Mouse (Mus musculus) Patski (cell line): ENCODE measurements around the gene Zfp605. TPM values are rescaled to one million over a fixed set of nuclear protein-coding genes. Genes with fewer than 3 reads are reported as not detected.
"Not testable (repeated sequence)": the region's sequence is repeated elsewhere in the genome, so short reads cannot be mapped to it uniquely, and the experiment has no call there.

ENCODE experiments used
- ATAC-seq: fragments of 100-300 bp; one replicate; pipeline ENCODE4 v1.8.0; 2021
- CTCF ChIA-PET: fragments of 350-600 bp; sonication (Branson Sonifier 250); formaldehyde crosslinking; loops from one replicate; lab custom pipeline; 2022; ENCODE audit warnings: inconsistent platforms; lab: Charles Lee
- POLR2A ChIA-PET: fragments of 350-600 bp; sonication (Branson Sonifier 250); formaldehyde crosslinking; loops from one replicate; lab custom pipeline; 2022; ENCODE audit warnings: antibody characterized with exemption, inconsistent platforms; lab: Charles Lee
- DNase-seq: peaks from one replicate; pipeline ENCODE4 v3.0.0-alpha.2; 2011; ENCODE audit warnings: low read depth, low spot score
- H3K27me3 ChIP-seq: fragments of 371-371 bp; one replicate; pipeline ENCODE4 v1.5.1; 2021
- CTCF ChIP-seq: fragments of 100-300 bp; IDR thresholded peaks from one replicate; pipeline ENCODE4 v1.5.1; 2021
- in situ Hi-C: fragments of 300-500 bp; cut with MboI; formaldehyde crosslinking; loops from 3 replicates; pipeline ENCODE4 v1.11.1; 2018; ENCODE audit warnings: low pct_unique_long_range_greater_than_20kb, mixed read lengths
- polyA plus RNA-seq: library from polyadenylated mRNA; unstranded; gene quantifications from one replicate; pipeline ENCODE4 v1.2.3, GENCODE M21; 2021

Gene Zfp605
- 12.6 TPM for polyA plus RNA-seq

DNA sequence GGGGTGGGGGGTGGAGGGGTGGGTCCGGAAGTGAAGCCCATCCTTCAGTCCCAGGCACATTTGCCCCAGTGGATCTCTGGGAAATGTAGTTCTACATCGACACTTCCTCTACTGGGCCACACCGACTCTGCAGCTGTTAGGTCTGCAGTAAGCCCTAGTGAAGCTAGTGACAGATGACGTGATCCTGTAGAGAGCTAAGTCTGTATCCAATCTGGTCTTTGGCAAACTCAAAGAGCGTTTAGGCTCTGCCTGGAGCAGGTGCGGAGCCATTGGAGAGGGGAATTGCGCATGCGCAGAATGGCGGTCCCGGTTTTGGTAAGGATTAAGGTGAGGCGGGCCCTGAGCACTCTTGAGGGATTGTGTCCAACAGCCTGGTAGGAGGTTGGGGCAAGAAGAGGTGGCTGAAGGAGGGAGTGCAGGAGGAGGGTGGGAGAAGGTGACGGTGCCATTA, at the start of gene Zfp605:
TSS of gene Zfp605 (plus strand) at position 102 of the 451 bp plus-strand sequence.
- ATAC-seq = peak; percentile 48
- ChIA-PET POLR2A (no interaction called here), CTCF (no interaction called here)
- in situ Hi-C loops = loop anchor here (10.0 kb wide), 1 partner anchor 55 kb away; no protein-coding TSS in a partner anchor
- TF ChIP-seq CTCF = no peak
- H3K27me3 ChIP-seq = no peaks in the 10 kb centered on the region
- DNase-seq = peak; percentile 76

DNA sequence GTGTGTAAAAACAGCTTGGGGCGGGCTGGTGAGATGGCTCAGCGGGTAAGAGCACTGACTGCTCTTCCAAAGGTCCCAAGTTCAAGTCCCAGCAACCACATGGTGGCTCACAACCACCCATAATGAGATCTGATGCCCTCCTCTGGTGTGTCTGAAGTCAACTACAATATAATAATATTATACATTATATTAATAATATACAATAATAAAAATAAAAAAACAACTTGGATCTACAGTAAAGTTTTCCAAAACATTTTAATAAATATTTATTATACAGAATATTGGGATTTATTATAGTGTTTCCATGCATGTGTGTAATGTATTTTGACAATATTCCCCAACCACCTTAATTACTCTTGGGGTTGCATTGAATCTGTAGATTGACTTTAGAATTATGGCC, 37.5 kb upstream of the Zfp605 start, which contains the start of gene Gm17655:
TSS of gene Gm17655 (minus strand) at position 101 of the 400 bp plus-strand sequence.
- DNase-seq, POLR2A ChIA-PET, in situ Hi-C loops, H3K27me3 ChIP-seq, CTCF ChIA-PET, ATAC-seq: not testable (repeated sequence)

GRCm38 (mm10) chr5:110082961-110083360, 26.9 kb upstream of the Zfp605 start:
- POLR2A ChIA-PET = no interaction called here

DNA sequence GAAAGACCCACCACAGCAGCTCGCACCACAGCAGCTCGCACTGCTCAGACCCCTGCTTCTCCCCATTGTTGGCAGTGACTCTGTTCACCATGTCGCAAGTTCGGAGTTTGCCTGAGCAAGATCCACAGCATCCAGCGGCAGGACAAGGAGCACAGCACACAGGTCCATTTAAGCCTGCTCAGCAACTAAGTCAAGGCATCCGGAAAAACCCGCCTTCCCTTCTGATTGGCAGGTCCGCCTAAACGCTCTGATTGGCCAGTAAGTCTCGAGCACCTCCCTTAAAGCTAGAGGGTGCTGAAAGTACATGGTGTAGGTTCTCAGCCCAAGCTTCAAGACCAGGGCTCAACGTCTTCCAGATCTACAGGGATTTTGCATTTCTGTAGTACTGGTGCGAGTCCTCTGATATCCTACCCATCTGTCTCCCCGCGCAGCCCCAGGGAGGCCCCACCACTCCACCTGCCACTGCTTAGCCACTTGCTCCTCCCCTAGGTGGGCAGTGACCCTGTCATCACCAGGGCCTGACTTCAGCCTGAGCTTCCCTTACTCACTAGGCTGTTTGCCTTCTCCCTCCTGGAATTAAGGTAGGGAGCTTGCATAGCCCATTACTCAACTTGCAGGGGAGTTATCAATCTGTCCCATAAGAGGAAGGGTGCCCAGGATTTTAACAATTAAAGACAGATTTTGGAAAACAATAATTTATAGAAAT, 23.6 kb upstream of the Zfp605 start:
- in situ Hi-C loops = no loop called here
- ChIA-PET POLR2A (interaction anchor here (0.6 kb wide), 1 partner anchor 162 kb away, joined by 3 read pairs; no protein-coding TSS in a partner anchor), CTCF (no interaction called here)
- no peaks in the 10 kb centered on the region for H3K27me3 ChIP-seq
- TF ChIP-seq CTCF = no peak
- ATAC-seq (no peak), DNase-seq (no peak)

More at GRCm38 (mm10) chr5:110082961-110083360, 26.9 kb upstream of the Zfp605 start:
- ATAC-seq (no peak), DNase-seq (no peak)
- in situ Hi-C loops = loop anchor here (5.0 kb wide), 1 partner anchor 41 kb away; no protein-coding TSS in a partner anchor
- no peaks in the 10 kb centered on the region for H3K27me3 ChIP-seq
- CTCF ChIA-PET = no interaction called here
- TF ChIP-seq CTCF = no peak

GRCm38 (mm10) chr5:110091546-110091945, 18.3 kb upstream of the Zfp605 start:
- no peak for ATAC-seq
- no peaks in the 10 kb centered on the region for H3K27me3 ChIP-seq

GRCm38 (mm10) chr5:110094030-110094846, 15.7 kb upstream of the Zfp605 start, which contains the start of gene Gm35315:
Gene Gm35315 (minus strand): TSS chr5:110094420.
- H3K27me3 ChIP-seq = no peaks in the 10 kb centered on the region
- DNase-seq = no peak
- peak; percentile 98 for ATAC-seq
- no peak for TF ChIP-seq CTCF
- CTCF ChIA-PET = no interaction called here
- in situ Hi-C loops = no loop called here
- POLR2A ChIA-PET = interaction anchor here (1.5 to 1.6 kb wide), 2 partner anchors 10 to 13 kb away, joined by 3 to 5 read pairs; no protein-coding TSS in a partner anchor

More at GRCm38 (mm10) chr5:110091546-110091945, 18.3 kb upstream of the Zfp605 start:
- DNase-seq = no peak
- no peak for TF ChIP-seq CTCF
- in situ Hi-C loops = no loop called here
- ChIA-PET CTCF (no interaction called here), POLR2A (no interaction called here)

DNA sequence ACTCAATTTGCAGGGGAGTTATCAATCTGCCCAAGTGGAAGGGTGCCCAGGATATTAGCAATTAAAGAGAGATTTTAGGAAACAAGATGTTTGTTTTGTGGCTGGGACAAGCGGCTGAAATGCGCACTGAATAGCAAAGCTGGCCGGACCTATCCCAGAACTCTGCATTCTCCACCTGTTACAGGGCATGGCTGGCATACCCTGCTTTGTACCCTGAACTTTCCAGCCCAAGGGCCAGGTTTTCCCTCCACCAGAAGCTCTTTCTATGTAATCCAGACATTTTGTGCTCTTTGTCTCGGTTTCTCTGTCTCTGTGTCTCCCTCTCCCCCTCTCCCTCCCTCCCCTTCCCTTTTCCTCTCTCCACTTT, 15.1 kb upstream of the Zfp605 start:
- no peak for TF ChIP-seq CTCF
- peak; percentile 46 for ATAC-seq
- in situ Hi-C loops = no loop called here
- H3K27me3 ChIP-seq = no peaks in the 10 kb centered on the region
- ChIA-PET CTCF (no interaction called here), POLR2A (interaction anchor here (1.5 to 1.6 kb wide), 2 partner anchors 9 to 12 kb away, joined by 3 to 5 read pairs; no protein-coding TSS in a partner anchor)
- no peak for DNase-seq

GRCm38 (mm10) chr5:110098991-110099477, 10.9 kb upstream of the Zfp605 start:
- ChIA-PET CTCF (no interaction called here), POLR2A (no interaction called here)
- in situ Hi-C loops = no loop called here
- no peaks in the 10 kb centered on the region for H3K27me3 ChIP-seq
- no peak for ATAC-seq
- DNase-seq = no peak
- no peak for TF ChIP-seq CTCF

GRCm38 (mm10) chr5:110099656-110100580, 10.0 kb upstream of the Zfp605 start, which contains the start of gene Plcxd1:
Gene Plcxd1 (plus strand): TSS chr5:110099969.
- H3K27me3 ChIP-seq = no peaks in the 10 kb centered on the region
- CTCF ChIA-PET = no interaction called here
- ATAC-seq (no peak), DNase-seq (no peak)
- no peak for TF ChIP-seq CTCF
- in situ Hi-C loops = loop anchor here (10.0 kb wide), 1 partner anchor 45 kb away; no protein-coding TSS in a partner anchor
- POLR2A ChIA-PET = no interaction called here
